Mouse (Mus musculus): ENCODE measurements around the gene Gm498. TPM values are rescaled to one million over a fixed set of nuclear protein-coding genes. Genes with fewer than 3 reads are reported as not detected.

Gene Gm498
- polyA plus RNA-seq, 1 experiment: not detected

GRCm38 (mm10) chr7:143868874-143869273 is 2.2 kb downstream of the Gm498 start:
- TF ChIP-seq GATA1 (IDR thresholded peaks at IDR 0.05; ENCODE audit: borderline replicate concordance, low read length): no peak
- no peak for TF ChIP-seq FLI1 (IDR thresholded peaks at IDR 0.05; ENCODE audit: low read length)
- peaks cover 9% of the 10 kb centered on the region for H3K4me1 ChIP-seq
- H3K4me3 ChIP-seq (replicated peaks): no peak overlapping the region
- H3K36me3 ChIP-seq (replicated peaks; ENCODE audit: low read length): no peaks in the 10 kb centered on the region
- peaks cover 23% of the 10 kb centered on the region for H3K9me3 ChIP-seq
- H3K27me3 ChIP-seq (replicated peaks): peaks cover 45% of the 10 kb centered on the region

GRCm38 (mm10) chr7:143883717-143884116 is 17.1 kb downstream of the Gm498 start:
- no peaks in the 10 kb centered on the region; the same call in 1 of the 2 replicates for H3K4me1 ChIP-seq
- TF ChIP-seq GATA1 (IDR thresholded peaks at IDR 0.05; ENCODE audit: borderline replicate concordance, low read length) (no peak), FLI1 (IDR thresholded peaks at IDR 0.05; ENCODE audit: low read length) (no peak)
- H3K36me3 ChIP-seq (replicated peaks; ENCODE audit: low read length): no peaks in the 10 kb centered on the region
- peaks cover 45% of the 10 kb centered on the region for H3K27me3 ChIP-seq (replicated peaks)
- no peak overlapping the region for H3K4me3 ChIP-seq (replicated peaks)
- no peaks in the 10 kb centered on the region for H3K9me3 ChIP-seq

GRCm38 (mm10) chr7:143891146-143891545 is 24.5 kb downstream of the Gm498 start:
- H3K4me3 ChIP-seq (replicated peaks): no peak overlapping the region
- peaks cover 43% of the 10 kb centered on the region for H3K27me3 ChIP-seq (replicated peaks)
- H3K9me3 ChIP-seq: no peaks in the 10 kb centered on the region
- no peaks in the 10 kb centered on the region for H3K4me1 ChIP-seq
- TF ChIP-seq GATA1 (IDR thresholded peaks at IDR 0.05; ENCODE audit: borderline replicate concordance, low read length) (no peak), FLI1 (IDR thresholded peaks at IDR 0.05; ENCODE audit: low read length) (no peak)
- no peaks in the 10 kb centered on the region for H3K36me3 ChIP-seq (replicated peaks; ENCODE audit: low read length)

- H3K36me3 ChIP-seq (replicated peaks; ENCODE audit: low read length): no peaks in the 10 kb centered on the region
- H3K4me3 ChIP-seq (replicated peaks): no peak overlapping the region
- H3K4me1 ChIP-seq: no peaks in the 10 kb centered on the region
- H3K27me3 ChIP-seq (replicated peaks): peaks cover 47% of the 10 kb centered on the region
- H3K9me3 ChIP-seq: peaks cover 3% of the 10 kb centered on the region
- TF ChIP-seq GATA1 (IDR thresholded peaks at IDR 0.05; ENCODE audit: borderline replicate concordance, low read length) (no peak), FLI1 (IDR thresholded peaks at IDR 0.05; ENCODE audit: low read length) (no peak)
Measured at GRCm38 (mm10) chr7:143892361-143892760, 25.7 kb downstream of the Gm498 start.

- no peak for TF ChIP-seq GATA1 (IDR thresholded peaks at IDR 0.05; ENCODE audit: borderline replicate concordance, low read length)
- H3K9me3 ChIP-seq: peaks cover 6% of the 10 kb centered on the region
- H3K27me3 ChIP-seq (replicated peaks): peaks cover 57% of the 10 kb centered on the region
- no peaks in the 10 kb centered on the region for H3K36me3 ChIP-seq (replicated peaks; ENCODE audit: low read length)
- no peak overlapping the region for H3K4me3 ChIP-seq (replicated peaks)
- H3K4me1 ChIP-seq: no peaks in the 10 kb centered on the region
Measured at GRCm38 (mm10) chr7:143900667-143901066, 34.0 kb downstream of the Gm498 start.

- Histone ChIP-seq H3K9me3 (no peaks in the 10 kb centered on the region), H3K27me3 (replicated peaks) (peaks cover 46% of the 10 kb centered on the region)
- TF ChIP-seq GATA1 (IDR thresholded peaks at IDR 0.05; ENCODE audit: borderline replicate concordance, low read length): no peak
- no peak for TF ChIP-seq FLI1 (IDR thresholded peaks at IDR 0.05; ENCODE audit: low read length)
Measured at GRCm38 (mm10) chr7:143905176-143905575, 38.5 kb downstream of the Gm498 start.

GRCm38 (mm10) chr7:143905606-143906005 is 39.0 kb downstream of the Gm498 start:
- Histone ChIP-seq H3K36me3 (replicated peaks; ENCODE audit: low read length) (no peaks in the 10 kb centered on the region), H3K9me3 (no peaks in the 10 kb centered on the region), H3K4me3 (replicated peaks) (no peak overlapping the region), H3K4me1 (peaks cover 18% of the 10 kb centered on the region), H3K27me3 (replicated peaks) (peaks cover 48% of the 10 kb centered on the region)
- TF ChIP-seq FLI1 (IDR thresholded peaks at IDR 0.05; ENCODE audit: low read length): no peak
- no peak for TF ChIP-seq GATA1 (IDR thresholded peaks at IDR 0.05; ENCODE audit: borderline replicate concordance, low read length)

More at GRCm38 (mm10) chr7:143905176-143905575, 38.5 kb downstream of the Gm498 start:
- Histone ChIP-seq H3K4me3 (replicated peaks) (no peak overlapping the region), H3K4me1 (peaks cover 18% of the 10 kb centered on the region), H3K36me3 (replicated peaks; ENCODE audit: low read length) (no peaks in the 10 kb centered on the region)

- no peaks in the 10 kb centered on the region for H3K4me1 ChIP-seq
- H3K9me3 ChIP-seq: peaks cover 19% of the 10 kb centered on the region
- H3K27me3 ChIP-seq (replicated peaks): peaks cover 54% of the 10 kb centered on the region
- H3K36me3 ChIP-seq (replicated peaks; ENCODE audit: low read length): no peaks in the 10 kb centered on the region
- no peak overlapping the region for H3K4me3 ChIP-seq (replicated peaks)
- TF ChIP-seq GATA1 (IDR thresholded peaks at IDR 0.05; ENCODE audit: borderline replicate concordance, low read length) (no peak), FLI1 (IDR thresholded peaks at IDR 0.05; ENCODE audit: low read length) (no peak)
Measured at GRCm38 (mm10) chr7:143913611-143914010, 47.0 kb downstream of the Gm498 start.

- Histone ChIP-seq H3K9me3 (peaks cover 19% of the 10 kb centered on the region), H3K27me3 (replicated peaks) (peaks cover 58% of the 10 kb centered on the region), H3K4me1 (no peaks in the 10 kb centered on the region), H3K4me3 (replicated peaks) (no peak overlapping the region), H3K36me3 (replicated peaks; ENCODE audit: low read length) (no peaks in the 10 kb centered on the region)
- no peak for TF ChIP-seq GATA1 (IDR thresholded peaks at IDR 0.05; ENCODE audit: borderline replicate concordance, low read length)
- no peak for TF ChIP-seq FLI1 (IDR thresholded peaks at IDR 0.05; ENCODE audit: low read length)
Measured at GRCm38 (mm10) chr7:143919031-143919679, 52.5 kb downstream of the Gm498 start.

- H3K4me1 ChIP-seq: 0 out of 2 replicates have a peak, but pooled peaks cover 2% of the 10 kb centered on the region
- peaks cover 6% of the 10 kb centered on the region for H3K9me3 ChIP-seq
- no peaks in the 10 kb centered on the region for H3K36me3 ChIP-seq (replicated peaks; ENCODE audit: low read length)
- H3K27me3 ChIP-seq (replicated peaks): peaks cover 71% of the 10 kb centered on the region
- H3K4me3 ChIP-seq (replicated peaks): no peak overlapping the region
- TF ChIP-seq GATA1 (IDR thresholded peaks at IDR 0.05; ENCODE audit: borderline replicate concordance, low read length) (no peak), FLI1 (IDR thresholded peaks at IDR 0.05; ENCODE audit: low read length) (no peak)
Measured at GRCm38 (mm10) chr7:143929899-143930298, 63.3 kb downstream of the Gm498 start.
